Mouse (Mus musculus) forebrain, embryonic 14.5 days (tissue): ENCODE data around the gene Cdc42bpa. TPM values are rescaled to one million over a fixed set of nuclear protein-coding genes. Genes with fewer than 3 reads are reported as not detected.

Source experiments
- ATAC-seq: fragments of 200-750 bp; cut with Nextera tagmentation; 2 replicates; pipeline ENCODE4 v1.8.0; 2017; ENCODE audit warnings: mild to moderate bottlenecking, moderate library complexity
- DNase-seq: peaks from one replicate; pipeline ENCODE4 v3.0.0-alpha.2; 2015; ENCODE audit warnings: low spot score
- H3K27ac ChIP-seq: fragments of 300-500 bp; sonication (generic); 2 replicates; pipeline ENCODE4 v1.5.1; 2014; ENCODE audit warnings: low read depth, mild to moderate bottlenecking, control low read depth, low read length, moderate library complexity
- H3K27me3 ChIP-seq: fragments of 300-500 bp; sonication (generic); replicated peaks from 2 replicates; pipeline ENCODE4 v1.6.1; 2014; ENCODE audit warnings: low read length, control low read depth, mixed read lengths; ENCODE audit not compliant: control insufficient read depth, insufficient read depth
- H3K36me3 ChIP-seq: fragments of 300-500 bp; sonication (generic); 2 replicates; pipeline ENCODE4 v1.6.1; 2014; ENCODE audit warnings: low read length, control low read depth; ENCODE audit not compliant: control insufficient read depth, insufficient read depth
- H3K4me1 ChIP-seq: fragments of 300-500 bp; sonication (generic); 2 replicates; pipeline ENCODE4 v1.6.1; 2014; ENCODE audit warnings: antibody characterized with exemption, low read length, control low read depth; ENCODE audit not compliant: control insufficient read depth, insufficient read depth
- H3K4me2 ChIP-seq: fragments of 300-500 bp; sonication (generic); 2 replicates; pipeline ENCODE4 v1.6.1; 2014; ENCODE audit warnings: mild to moderate bottlenecking, control low read depth, low read length
- H3K4me3 ChIP-seq: fragments of 300-500 bp; sonication (generic); 2 replicates; pipeline ENCODE4 v1.5.1; 2014; ENCODE audit warnings: low read depth, low read length, control low read depth
- H3K9ac ChIP-seq: fragments of 300-500 bp; sonication (generic); 2 replicates; pipeline ENCODE4 v1.6.1; 2014; ENCODE audit warnings: mild to moderate bottlenecking, low read length, control low read depth, moderate library complexity
- H3K9me3 ChIP-seq: fragments of 300-500 bp; sonication (generic); replicated peaks from 2 replicates; pipeline ENCODE4 v1.6.1; 2016; ENCODE audit warnings: low read length, control low read depth, mixed read lengths; ENCODE audit not compliant: control insufficient read depth
- WGBS: fragments of 180-500 bp; shearing (Covaris S2); extraction: QIAGEN DNeasy Blood & Tissue Kit; methylation state at CpG from one replicate; pipeline ENCODE4 v1.1.7; 2014; 5-methylcytosine and 5-hydroxymethylcytosine counted together
- polyA plus RNA-seq: library from polyadenylated mRNA; unstranded; fragments of >200 nt; fragmentation: Nextera tagmentation; extraction: Ambion mirVana; gene quantifications from 2 replicates; pipeline ENCODE4 v1.2.1, GENCODE M21; 2014

Gene Cdc42bpa
- polyA plus RNA-seq, 1 experiment from 2014 or later = 18.1 TPM

DNA sequence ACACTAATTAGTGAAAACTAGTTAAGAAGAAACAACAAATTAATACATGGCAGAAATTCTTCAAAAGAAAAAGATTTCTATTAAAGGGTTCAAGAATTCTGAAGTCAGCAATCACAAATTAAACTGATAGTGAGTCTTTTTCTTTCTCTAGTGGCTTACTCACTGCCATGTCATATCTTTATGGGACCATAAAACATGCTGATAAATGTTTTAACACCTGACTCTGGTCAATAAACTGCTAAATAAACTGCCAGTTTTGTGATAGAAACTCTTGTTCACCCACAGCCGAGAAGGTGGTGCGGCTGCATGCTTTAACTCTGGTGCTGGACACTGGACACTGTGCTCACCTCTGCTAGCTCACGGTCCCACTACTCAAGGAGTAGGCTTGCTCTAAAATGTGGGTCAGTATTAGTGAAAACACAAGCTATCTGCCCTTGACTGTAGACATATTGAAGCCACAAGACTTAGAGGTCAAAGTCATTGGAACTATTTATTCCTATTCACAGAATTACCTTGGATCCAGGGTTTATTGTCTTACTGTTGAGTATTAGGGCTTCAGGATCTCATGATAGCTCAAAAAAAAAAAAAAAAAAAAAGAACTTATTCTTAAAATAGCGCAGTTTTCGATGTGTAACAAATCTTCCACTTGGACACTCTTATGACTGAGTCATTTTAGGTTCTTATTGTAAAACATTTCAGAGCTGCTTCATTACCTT, 168.0 kb downstream of the Cdc42bpa start:
- Histone ChIP-seq H3K9me3 (no peaks in the 10 kb centered on the region), H3K27ac (no peak overlapping the region), H3K4me1 (no peaks in the 10 kb centered on the region), H3K27me3 (no peaks in the 10 kb centered on the region), H3K9ac (no peak overlapping the region), H3K36me3 (peaks cover 4% of the 10 kb centered on the region; the same call in 1 of the 2 replicates), H3K4me2 (no peak overlapping the region), H3K4me3 (no peak overlapping the region)
- no peak for ATAC-seq
- no peak for DNase-seq
- 96% methylated on average over 5 of the region's 5 CpGs for WGBS

- Histone ChIP-seq H3K4me1 (no peaks in the 10 kb centered on the region), H3K9ac (no peak overlapping the region), H3K4me2 (no peak overlapping the region), H3K27me3 (no peaks in the 10 kb centered on the region), H3K36me3 (peaks cover 5% of the 10 kb centered on the region; the same call in 1 of the 2 replicates), H3K9me3 (no peaks in the 10 kb centered on the region), H3K27ac (no peak overlapping the region), H3K4me3 (no peak overlapping the region)
- no peak for DNase-seq
- no peak for ATAC-seq
- WGBS = 63% methylated on average over 3 of the region's 3 CpGs
These were observed 171.1 kb downstream of the Cdc42bpa start for GRCm38 (mm10) chr1:180131402-180131801.

GRCm38 (mm10) chr1:180132187-180132586, 171.9 kb downstream of the Cdc42bpa start:
- 94% methylated on average over 4 of the region's 4 CpGs for WGBS

DNA sequence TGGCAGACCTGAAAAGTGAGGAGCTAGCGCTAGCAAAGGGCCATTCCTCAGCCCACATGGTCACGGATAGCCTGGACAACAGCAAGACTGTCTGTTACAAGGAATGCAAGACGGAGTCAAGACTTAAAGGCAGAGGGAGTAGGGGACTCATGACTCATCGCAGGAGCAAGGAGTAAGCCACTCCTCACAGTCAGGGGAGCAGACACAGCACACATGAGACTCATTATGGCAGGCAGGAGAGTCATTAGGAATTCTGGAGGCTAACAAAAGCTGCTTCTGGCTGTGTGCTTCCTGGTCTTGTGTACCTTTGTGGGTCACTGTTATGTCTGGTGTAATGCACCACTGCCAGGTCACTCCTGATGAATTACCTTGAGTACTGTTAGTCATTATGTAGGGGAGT, 178.9 kb downstream of the Cdc42bpa start:
- DNase-seq (no peak), ATAC-seq (no peak)
- Histone ChIP-seq H3K36me3 (peaks cover 40% of the 10 kb centered on the region), H3K4me2 (no peak overlapping the region), H3K9me3 (no peaks in the 10 kb centered on the region), H3K9ac (no peak overlapping the region), H3K27ac (no peak overlapping the region), H3K27me3 (no peaks in the 10 kb centered on the region), H3K4me3 (no peak overlapping the region), H3K4me1 (no peaks in the 10 kb centered on the region)
- 87% methylated on average over 4 of the region's 4 CpGs for WGBS

More at GRCm38 (mm10) chr1:180132187-180132586, 171.9 kb downstream of the Cdc42bpa start:
- no peak for ATAC-seq
- DNase-seq = no peak
- Histone ChIP-seq H3K36me3 (peaks cover 11% of the 10 kb centered on the region; the same call in 1 of the 2 replicates), H3K4me1 (no peaks in the 10 kb centered on the region), H3K4me3 (no peak overlapping the region), H3K27ac (no peak overlapping the region), H3K27me3 (no peaks in the 10 kb centered on the region), H3K9me3 (no peaks in the 10 kb centered on the region), H3K4me2 (no peak overlapping the region), H3K9ac (no peak overlapping the region)

GRCm38 (mm10) chr1:180140970-180141369, 180.7 kb downstream of the Cdc42bpa start:
- WGBS = 94% methylated on average over 2 of the region's 2 CpGs
- no peak overlapping the region for H3K9ac ChIP-seq
- H3K9me3 ChIP-seq = no peaks in the 10 kb centered on the region
- no peak for DNase-seq
- H3K4me2 ChIP-seq = no peak overlapping the region
- H3K4me3 ChIP-seq = no peak overlapping the region
- no peaks in the 10 kb centered on the region for H3K4me1 ChIP-seq
- peaks cover 46% of the 10 kb centered on the region for H3K36me3 ChIP-seq
- H3K27ac ChIP-seq = no peak overlapping the region
- H3K27me3 ChIP-seq = no peaks in the 10 kb centered on the region
- no peak for ATAC-seq

DNA sequence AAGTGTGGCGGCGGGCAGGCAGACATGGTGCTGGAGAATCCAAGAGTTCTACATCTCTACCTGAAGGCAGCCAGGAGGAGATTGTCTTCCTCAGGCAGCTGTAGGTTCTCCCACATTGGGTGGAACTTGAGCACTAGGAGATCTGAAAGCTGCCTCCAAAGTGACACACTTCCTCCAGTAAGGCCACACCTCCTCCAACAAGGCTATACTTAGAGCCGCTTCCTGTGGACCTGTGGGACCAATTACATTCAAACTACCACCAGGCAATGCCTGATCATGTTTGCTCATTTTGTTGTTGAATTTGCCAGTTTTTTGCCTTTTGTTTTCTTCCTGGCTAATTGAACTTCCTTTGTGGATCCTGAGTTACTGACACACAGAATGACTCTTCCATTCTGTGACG, 187.8 kb downstream of the Cdc42bpa start:
- 81% methylated on average over 4 of the region's 4 CpGs for WGBS
- no peak overlapping the region for H3K4me3 ChIP-seq
- no peak overlapping the region for H3K27ac ChIP-seq
- peaks cover 47% of the 10 kb centered on the region for H3K36me3 ChIP-seq
- H3K4me1 ChIP-seq = no peaks in the 10 kb centered on the region
- no peak overlapping the region for H3K4me2 ChIP-seq
- H3K9me3 ChIP-seq = no peaks in the 10 kb centered on the region
- ATAC-seq = no peak
- H3K27me3 ChIP-seq = no peaks in the 10 kb centered on the region
- DNase-seq = no peak
- no peak overlapping the region for H3K9ac ChIP-seq

GRCm38 (mm10) chr1:180148563-180148962, 188.3 kb downstream of the Cdc42bpa start:
- H3K27me3 ChIP-seq = no peaks in the 10 kb centered on the region
- DNase-seq = no peak
- H3K9me3 ChIP-seq = no peaks in the 10 kb centered on the region
- no peak overlapping the region for H3K27ac ChIP-seq
- ATAC-seq = no peak
- peaks cover 46% of the 10 kb centered on the region for H3K36me3 ChIP-seq
- H3K4me2 ChIP-seq = no peak overlapping the region
- 86% methylated on average over 4 of the region's 4 CpGs for WGBS
- no peak overlapping the region for H3K4me3 ChIP-seq
- no peak overlapping the region for H3K9ac ChIP-seq
- no peaks in the 10 kb centered on the region for H3K4me1 ChIP-seq

DNA sequence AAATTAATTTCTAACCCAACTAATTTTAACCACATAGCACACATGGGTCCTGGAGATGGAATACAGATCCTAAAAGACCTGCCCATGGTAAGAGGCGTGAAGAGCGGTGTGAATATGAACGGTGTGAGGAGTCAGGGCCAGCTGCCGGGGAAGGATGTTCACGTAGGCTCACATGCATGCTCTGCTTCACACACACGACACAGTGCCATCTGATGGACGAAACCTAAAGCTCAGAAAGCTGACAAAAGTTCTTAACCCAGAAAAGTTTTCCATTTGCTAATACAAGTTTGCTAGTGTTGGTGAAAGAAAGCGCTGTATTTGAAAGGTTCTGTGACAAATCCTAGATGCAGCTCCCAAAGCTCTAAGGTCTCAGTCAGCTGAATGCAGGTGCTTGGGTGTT, 190.9 kb downstream of the Cdc42bpa start:
- Histone ChIP-seq H3K36me3 (peaks cover 48% of the 10 kb centered on the region), H3K4me2 (no peak overlapping the region), H3K27ac (no peak overlapping the region), H3K9ac (no peak overlapping the region), H3K4me1 (no peaks in the 10 kb centered on the region), H3K4me3 (no peak overlapping the region), H3K27me3 (no peaks in the 10 kb centered on the region), H3K9me3 (no peaks in the 10 kb centered on the region)
- ATAC-seq (no peak), DNase-seq (no peak)
- 81% methylated on average over 8 of the region's 8 CpGs for WGBS

- Histone ChIP-seq H3K36me3 (peaks cover 23% of the 10 kb centered on the region), H3K27ac (no peak overlapping the region)
These were observed 198.4 kb downstream of the Cdc42bpa start for GRCm38 (mm10) chr1:180158648-180159047.

More at GRCm38 (mm10) chr1:180158648-180159047, 198.4 kb downstream of the Cdc42bpa start:
- Histone ChIP-seq H3K9me3 (no peaks in the 10 kb centered on the region), H3K27me3 (no peaks in the 10 kb centered on the region), H3K4me3 (no peak overlapping the region), H3K4me1 (no peaks in the 10 kb centered on the region), H3K4me2 (no peak overlapping the region), H3K9ac (no peak overlapping the region)
- DNase-seq = no peak
- WGBS = 86% methylated on average over 2 of the region's 2 CpGs
- no peak for ATAC-seq
